Mouse (Mus musculus) limb, embryonic 14.5 days (tissue): ENCODE measurements around the gene Zswim3. TPM values are rescaled to one million over a fixed set of nuclear protein-coding genes. Genes with fewer than 3 reads are reported as not detected.

Source experiments
- ATAC-seq: fragments of 200-750 bp; cut with Nextera tagmentation; 2 replicates; pipeline ENCODE4 v1.8.0; 2017; ENCODE audit warnings: low read depth, moderate number of reproducible peaks, moderate TSS enrichment; ENCODE audit not compliant: low FRiP score
- DNase-seq: peaks from one replicate; pipeline ENCODE4 v3.0.0-alpha.2; 2015; ENCODE audit warnings: low spot score
- H3K27ac ChIP-seq: fragments of 300-500 bp; sonication (generic); replicated peaks from 2 replicates; pipeline ENCODE4 v1.5.1; 2014; ENCODE audit warnings: low read depth, mild to moderate bottlenecking, low read length, moderate library complexity, mixed read lengths
- H3K27me3 ChIP-seq: fragments of 300-500 bp; sonication (generic); 2 replicates; pipeline ENCODE4 v1.6.1; 2014; ENCODE audit warnings: low read length, mixed read lengths; ENCODE audit not compliant: control insufficient read depth, insufficient read depth
- H3K36me3 ChIP-seq: fragments of 300-500 bp; sonication (generic); 2 replicates; pipeline ENCODE4 v1.6.1; 2014; ENCODE audit warnings: mild to moderate bottlenecking, low read length, moderate library complexity, mixed read lengths; ENCODE audit not compliant: control insufficient read depth, insufficient read depth
- H3K4me1 ChIP-seq: fragments of 300-500 bp; sonication (generic); 2 replicates; pipeline ENCODE4 v1.6.1; 2014; ENCODE audit warnings: antibody characterized with exemption, low read length, mixed read lengths; ENCODE audit not compliant: control insufficient read depth, insufficient read depth
- H3K4me2 ChIP-seq: fragments of 300-500 bp; sonication (generic); replicated peaks from 2 replicates; pipeline ENCODE4 v1.6.1; 2014; ENCODE audit warnings: low read depth, mild to moderate bottlenecking, low read length, moderate library complexity; ENCODE audit not compliant: severe bottlenecking
- H3K4me3 ChIP-seq: fragments of 300-500 bp; sonication (generic); replicated peaks from 2 replicates; pipeline ENCODE4 v1.5.1; 2014; ENCODE audit warnings: low read length
- H3K9ac ChIP-seq: fragments of 300-500 bp; sonication (generic); 2 replicates; pipeline ENCODE4 v1.6.1; 2014; ENCODE audit warnings: mild to moderate bottlenecking, low read depth, low read length, moderate library complexity; ENCODE audit not compliant: severe bottlenecking
- H3K9me3 ChIP-seq: fragments of 300-500 bp; sonication (generic); 2 replicates; pipeline ENCODE4 v1.6.1; 2016; ENCODE audit warnings: low read length; ENCODE audit not compliant: control insufficient read depth
- POLR2A ChIP-seq: fragments of 200-500 bp; IDR thresholded peaks from 2 replicates; pipeline ENCODE4 v1.8.0; 2012; ENCODE audit warnings: inconsistent platforms, mild to moderate bottlenecking, moderate library complexity, borderline replicate concordance; ENCODE audit not compliant: insufficient read depth, insufficient read length; ENCODE audit errors: extremely low read depth
- WGBS: fragments of 180-500 bp; shearing (Covaris S2); extraction: QIAGEN DNeasy Blood & Tissue Kit; methylation state at CpG from one replicate; pipeline ENCODE4 v1.1.7; 2014; 5-methylcytosine and 5-hydroxymethylcytosine counted together
- polyA plus RNA-seq, 2 experiments: library from polyadenylated mRNA; depleted of rRNA in 1 of 2; stranded (reverse) in 1 of 2; unstranded in 1 of 2; fragments of >200 nt; fragmentation: Nextera tagmentation in 1 of 2; extraction: Ambion mirVana in 1 of 2; gene quantifications; 2 replicates each; pipeline versions ENCODE4 v1.2.1 to v1.2.3; 2012 to 2014

The Zswim3 gene
- polyA plus RNA-seq, 2 experiments, result 4.9 to 6.9 TPM

GRCm38 (mm10) chr2:164813557-164813956 is 8.7 kb downstream of the Zswim3 start:
- Histone ChIP-seq H3K4me3 (no peak overlapping the region), H3K9ac (no peak overlapping the region), H3K9me3 (no peaks in the 10 kb centered on the region), H3K4me2 (no peak overlapping the region), H3K27me3 (no peaks in the 10 kb centered on the region), H3K27ac (no peak overlapping the region), H3K4me1 (no peaks in the 10 kb centered on the region), H3K36me3 (0 out of 2 replicates have a peak, but pooled peaks cover 10% of the 10 kb centered on the region)
- DNase-seq, result no peak
- WGBS, result 53% methylated on average over 2 of the region's 2 CpGs
- TF ChIP-seq POLR2A, result no peak
- no peak for ATAC-seq

GRCm38 (mm10) chr2:164815348-164815747 is 10.4 kb downstream of the Zswim3 start:
- WGBS, result 87% methylated on average over 5 of the region's 5 CpGs
- Histone ChIP-seq H3K4me1 (no peaks in the 10 kb centered on the region), H3K9me3 (no peaks in the 10 kb centered on the region), H3K9ac (no peak overlapping the region), H3K27me3 (no peaks in the 10 kb centered on the region), H3K36me3 (0 out of 2 replicates have a peak, but pooled peaks cover 6% of the 10 kb centered on the region), H3K27ac (no peak overlapping the region), H3K4me3 (no peak overlapping the region), H3K4me2 (no peak overlapping the region)
- no peak for TF ChIP-seq POLR2A
- ATAC-seq, result no peak
- no peak for DNase-seq

GRCm38 (mm10) chr2:164815821-164816220 is 10.9 kb downstream of the Zswim3 start:
- Histone ChIP-seq H3K27me3 (no peaks in the 10 kb centered on the region), H3K4me1 (no peaks in the 10 kb centered on the region), H3K4me2 (no peak overlapping the region), H3K9me3 (no peaks in the 10 kb centered on the region), H3K9ac (no peak overlapping the region), H3K36me3 (peaks cover 10% of the 10 kb centered on the region; the same call in 1 of the 2 replicates), H3K27ac (no peak overlapping the region), H3K4me3 (no peak overlapping the region)
- 95% methylated on average over 8 of the region's 8 CpGs for WGBS
- ATAC-seq (no peak), DNase-seq (no peak)
- TF ChIP-seq POLR2A, result no peak

GRCm38 (mm10) chr2:164817206-164817605 is 12.3 kb downstream of the Zswim3 start:
- ATAC-seq (no peak), DNase-seq (no peak)
- H3K27me3 ChIP-seq, result no peaks in the 10 kb centered on the region
- peaks cover 13% of the 10 kb centered on the region; the same call in 1 of the 2 replicates for H3K36me3 ChIP-seq
- no peak overlapping the region for H3K27ac ChIP-seq
- H3K4me3 ChIP-seq, result no peak overlapping the region
- 86% methylated on average over 6 of the region's 6 CpGs for WGBS
- H3K9me3 ChIP-seq, result no peaks in the 10 kb centered on the region
- no peak for TF ChIP-seq POLR2A
- H3K9ac ChIP-seq, result no peak overlapping the region
- H3K4me2 ChIP-seq, result no peak overlapping the region
- no peaks in the 10 kb centered on the region for H3K4me1 ChIP-seq

DNA sequence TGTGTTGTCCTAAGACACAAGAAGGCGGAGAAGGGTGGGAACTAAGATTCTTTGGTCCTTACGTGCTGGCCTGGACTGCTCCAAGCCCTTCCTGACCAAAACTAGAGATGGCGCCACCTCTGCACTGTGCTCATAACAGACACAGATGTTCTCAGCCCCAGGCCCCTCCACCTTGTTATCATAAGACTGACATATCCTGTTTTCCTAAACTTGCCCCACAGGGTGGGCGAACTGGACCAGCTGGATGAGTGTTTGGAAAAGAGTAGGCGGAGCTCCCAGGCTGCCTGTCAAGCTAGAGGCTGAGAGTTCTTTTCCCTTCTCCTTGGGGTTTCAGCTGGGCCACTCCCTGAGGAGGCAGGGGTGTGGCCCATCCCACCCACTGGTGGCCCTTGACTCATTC is 12.8 kb downstream of the Zswim3 start:
- 68% methylated on average over 5 of the region's 5 CpGs for WGBS
- Histone ChIP-seq H3K9ac (no peak overlapping the region), H3K4me3 (no peak overlapping the region), H3K27me3 (no peaks in the 10 kb centered on the region), H3K4me1 (0 out of 2 replicates have a peak, but pooled peaks cover 2% of the 10 kb centered on the region), H3K9me3 (no peaks in the 10 kb centered on the region), H3K36me3 (peaks cover 11% of the 10 kb centered on the region; the same call in 1 of the 2 replicates), H3K27ac (no peak overlapping the region), H3K4me2 (no peak overlapping the region)
- DNase-seq (peak; percentile 26), ATAC-seq (no peak)
- TF ChIP-seq POLR2A, result no peak

GRCm38 (mm10) chr2:164821060-164821459 is 16.2 kb downstream of the Zswim3 start:
- Histone ChIP-seq H3K9me3 (no peaks in the 10 kb centered on the region), H3K4me2 (no peak overlapping the region), H3K4me3 (no peak overlapping the region), H3K27ac (no peak overlapping the region), H3K36me3 (peaks cover 21% of the 10 kb centered on the region), H3K9ac (no peak overlapping the region), H3K4me1 (peaks cover 6% of the 10 kb centered on the region; the same call in 1 of the 2 replicates), H3K27me3 (no peaks in the 10 kb centered on the region)
- ATAC-seq (no peak), DNase-seq (no peak)
- TF ChIP-seq POLR2A, result no peak
- 88% methylated on average over 6 of the region's 6 CpGs for WGBS
